Mouse (Mus musculus): ENCODE measurements around the gene Gm28047.
A peak's percentile ranks its signal among the peaks of the same experiment; 100 is the strongest.

The Gm28047 gene

GRCm38 (mm10) chr15:102499851-102500250, 125.0 kb downstream of the Gm28047 start:
- DNase-seq (ENCODE audit: extremely low read depth, low read depth) = no peak

- peak; percentile 80 for DNase-seq (ENCODE audit: extremely low read depth, low read depth)
These were observed 125.5 kb downstream of the Gm28047 start for GRCm38 (mm10) chr15:102499370-102499769.

GRCm38 (mm10) chr15:102498322-102498721, 126.5 kb downstream of the Gm28047 start:
- DNase-seq (ENCODE audit: extremely low read depth, low read depth) = no peak

- DNase-seq (ENCODE audit: extremely low read depth, low read depth) = no peak
These were observed 137.2 kb downstream of the Gm28047 start for GRCm38 (mm10) chr15:102487664-102488063.

GRCm38 (mm10) chr15:102485853-102486252, 139.0 kb downstream of the Gm28047 start:
- no peak for DNase-seq (ENCODE audit: extremely low read depth, low read depth)

- DNase-seq (ENCODE audit: extremely low read depth, low read depth) = no peak
These were observed 141.7 kb downstream of the Gm28047 start for GRCm38 (mm10) chr15:102483136-102483535.

GRCm38 (mm10) chr15:102474520-102474919, 150.3 kb downstream of the Gm28047 start:
- no peak for DNase-seq (ENCODE audit: extremely low read depth, low read depth)
